Mouse (Mus musculus): ENCODE measurements at regions not wholly inside any gene's neighbourhood (a gene's known extent, or its start where the extent isn't known, plus 50 kb on each side); places are given as distances from the start of the nearest gene placed in this dataset.
A peak's percentile ranks its signal among the peaks of the same experiment; 100 is the strongest.

- DNase-seq: no peak
Measured at GRCm38 (mm10) chr13:102521427-102521826, 171.9 kb upstream of the Cd180 start.

GRCm38 (mm10) chr13:102522080-102522479, 171.3 kb upstream of the Cd180 start:
- no peak for DNase-seq

- DNase-seq: no peak
Measured at GRCm38 (mm10) chr13:102526621-102527140, 166.7 kb upstream of the Cd180 start.

GRCm38 (mm10) chr13:102533784-102534183, 159.6 kb upstream of the Cd180 start:
- DNase-seq: no peak

GRCm38 (mm10) chr13:102537424-102538242, 155.7 kb upstream of the Cd180 start:
- no peak for DNase-seq

- no peak for DNase-seq
Measured at GRCm38 (mm10) chr13:102540436-102540835, 152.9 kb upstream of the Cd180 start.

- DNase-seq: no peak
Measured at GRCm38 (mm10) chr13:102544359-102545165, 148.8 kb upstream of the Cd180 start.

GRCm38 (mm10) chr13:102545845-102546615, 147.3 kb upstream of the Cd180 start:
- DNase-seq: no peak

GRCm38 (mm10) chr13:102548252-102548651, 145.1 kb upstream of the Cd180 start:
- no peak for DNase-seq

GRCm38 (mm10) chr13:102566846-102567572, 126.3 kb upstream of the Cd180 start:
- DNase-seq: no peak

GRCm38 (mm10) chr13:102569580-102569979, 123.8 kb upstream of the Cd180 start:
- no peak for DNase-seq

GRCm38 (mm10) chr13:102570286-102570685, 123.1 kb upstream of the Cd180 start:
- no peak for DNase-seq

GRCm38 (mm10) chr13:102573286-102573921, 120.0 kb upstream of the Cd180 start:
- DNase-seq: peak; percentile 22

GRCm38 (mm10) chr13:102576871-102577662, 116.3 kb upstream of the Cd180 start:
- DNase-seq: no peak

GRCm38 (mm10) chr13:102578811-102579210, 114.5 kb upstream of the Cd180 start:
- no peak for DNase-seq

GRCm38 (mm10) chr13:102579638-102580037, 113.7 kb upstream of the Cd180 start:
- DNase-seq: no peak

- no peak for DNase-seq
Measured at GRCm38 (mm10) chr13:102583984-102584645, 109.2 kb upstream of the Cd180 start.

GRCm38 (mm10) chr13:102586215-102586614, 107.1 kb upstream of the Cd180 start:
- DNase-seq: peak; percentile 26

- no peak for DNase-seq
Measured at GRCm38 (mm10) chr13:102589680-102590435, 103.5 kb upstream of the Cd180 start.
